Comparison of ENCODE assay signal across 12 mouse cellular contexts in the genomic region with DNA sequence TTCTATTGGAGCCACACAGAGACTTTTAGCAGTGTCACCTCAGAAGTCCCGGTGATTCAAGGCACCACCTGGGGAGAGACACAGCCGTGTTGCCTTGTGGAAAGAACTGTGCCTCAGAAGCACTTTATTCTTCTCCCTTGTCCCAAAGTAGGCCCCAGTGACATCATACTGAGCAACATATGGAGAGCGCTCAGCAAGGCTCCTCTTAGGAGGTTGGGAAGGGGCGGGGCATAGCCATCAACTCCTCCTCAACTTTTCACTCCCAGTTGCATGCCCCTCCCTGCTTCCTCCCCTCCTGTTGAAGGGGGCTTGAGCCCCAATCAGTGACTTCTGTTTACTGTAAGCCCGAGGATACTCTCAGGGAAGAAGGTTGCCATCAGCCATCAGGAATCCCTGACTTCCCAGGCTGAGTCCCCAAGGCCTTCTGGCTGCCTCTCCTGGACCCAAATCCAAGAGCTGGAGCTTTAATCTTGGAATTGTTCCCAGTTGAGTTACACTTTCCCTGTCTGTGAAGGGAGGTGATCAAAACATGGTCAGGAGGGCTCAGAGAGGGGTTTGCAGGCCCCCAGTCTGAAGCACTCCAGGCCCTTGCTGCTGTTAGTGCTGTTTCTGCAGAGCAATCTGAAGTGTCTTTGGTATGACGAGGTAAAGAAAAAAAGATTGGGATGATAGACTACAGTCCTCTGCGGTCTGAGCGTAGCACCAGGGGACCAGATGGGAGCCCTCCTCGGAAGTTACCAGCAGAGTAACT. TPM values are rescaled to one million over a fixed set of nuclear protein-coding genes. Genes with fewer than 3 reads are reported as not detected.
DNase-seq lines count a peak whose midpoint lies in the region; ATAC-seq and TF ChIP-seq lines count a peak whose summit lies in the region.
"Had no signal": no experiment of that assay in that cellular context is flagged by ENCODE, and none has a peak within 500 bp of the region (broad histone marks: within the 10 kb centered on the region; RNA-seq: fewer than 3 reads in every experiment).

No protein-coding gene starts in this region.

- no peak overlapping the region for H3K9ac ChIP-seq in embryonic facial prominence, embryonic 12.5 days
- no peak overlapping the region for H3K9ac ChIP-seq in kidney, postnatal 0 days (ENCODE audit: low read depth, low read length)
- H3K9ac ChIP-seq in stomach, embryonic 16.5 days (ENCODE audit: low read length) = no peak overlapping the region
- H3K9ac ChIP-seq: liver, embryonic 14.5 days had no signal

- DNase-seq in embryonic facial prominence, embryonic 10.5 days (ENCODE audit: low spot score) = no peak
- peak; percentile 75 for DNase-seq in kidney, postnatal 0 days (ENCODE audit: low spot score)
- no peak for DNase-seq in kidney, postnatal 10 days
- peak; percentile 39 for DNase-seq in right cerebral cortex, postnatal 25 days
- DNase-seq in right cerebral cortex, postnatal 36 days (ENCODE audit: low spot score in 2 of 2) = no peak
- no peak for DNase-seq in ovary, postnatal 36 days (ENCODE audit: low spot score)
- DNase-seq: B cell, adult 2 months; heart, postnatal 14 days; midbrain, embryonic 14.5 days had no signal

- no peak for TF ChIP-seq CTCF in kidney, postnatal 0 days (IDR thresholded peaks at IDR 0.05; ENCODE audit: low read depth)

- peaks cover 56% of the 10 kb centered on the region for H3K27me3 ChIP-seq in embryonic facial prominence, embryonic 12.5 days
- peaks cover 90% of the 10 kb centered on the region for H3K27me3 ChIP-seq in embryonic facial prominence, embryonic 10.5 days (replicated peaks; ENCODE audit: low read depth, poor library complexity, severe bottlenecking)
- H3K27me3 ChIP-seq in kidney, postnatal 0 days (ENCODE audit: insufficient read depth, low read length) = peaks cover 7% of the 10 kb centered on the region; the same call in 1 of the 2 replicates
- peaks cover 34% of the 10 kb centered on the region for H3K27me3 ChIP-seq in stomach, embryonic 16.5 days (ENCODE audit: control insufficient read depth, insufficient read depth, low read length)

- H3K36me3 ChIP-seq in embryonic facial prominence, embryonic 12.5 days = no peaks in the 10 kb centered on the region
- H3K36me3 ChIP-seq in embryonic facial prominence, embryonic 10.5 days (replicated peaks) = no peaks in the 10 kb centered on the region
- H3K36me3 ChIP-seq in kidney, postnatal 0 days (ENCODE audit: insufficient read depth, low read length) = no peaks in the 10 kb centered on the region
- no peaks in the 10 kb centered on the region for H3K36me3 ChIP-seq in stomach, embryonic 16.5 days (ENCODE audit: control insufficient read depth, insufficient read depth, low read length)

- H3K27ac ChIP-seq in embryonic facial prominence, embryonic 12.5 days = no peak overlapping the region
- H3K27ac ChIP-seq in embryonic facial prominence, embryonic 10.5 days (replicated peaks) = no peak overlapping the region
- H3K27ac ChIP-seq in kidney, postnatal 0 days = no peak overlapping the region
- peak overlapping the region; percentile 60 for H3K27ac ChIP-seq in stomach, embryonic 16.5 days (ENCODE audit: low read length)
- H3K27ac ChIP-seq: liver, embryonic 14.5 days had no signal

- WGBS in embryonic facial prominence, embryonic 12.5 days = 37% methylated on average over 9 of the region's 9 CpGs
- 39% methylated on average over 9 of the region's 9 CpGs for WGBS in embryonic facial prominence, embryonic 10.5 days
- 33% methylated on average over 9 of the region's 9 CpGs for WGBS in kidney, postnatal 0 days
- WGBS in stomach, embryonic 16.5 days = 27% methylated on average over 9 of the region's 9 CpGs

- no peaks in the 10 kb centered on the region for H3K9me3 ChIP-seq in embryonic facial prominence, embryonic 12.5 days
- no peaks in the 10 kb centered on the region for H3K9me3 ChIP-seq in embryonic facial prominence, embryonic 10.5 days
- H3K9me3 ChIP-seq in kidney, postnatal 0 days (replicated peaks; ENCODE audit: low read length) = no peaks in the 10 kb centered on the region
- no peaks in the 10 kb centered on the region for H3K9me3 ChIP-seq in stomach, embryonic 16.5 days (replicated peaks; ENCODE audit: control insufficient read depth, low read length)

- ATAC-seq in embryonic facial prominence, embryonic 12.5 days (ENCODE audit: insufficient number of reproducible peaks, insufficient read depth, low FRiP score, low TSS enrichment) = peak; percentile 38
- ATAC-seq in kidney, postnatal 0 days (replicated peaks; ENCODE audit: low FRiP score, low read depth) = 0 out of 2 replicates have a peak, but pooled peaks have one; percentile 44
- peak; percentile 76 for ATAC-seq in stomach, embryonic 16.5 days (ENCODE audit: insufficient read depth, low FRiP score)

- no peak overlapping the region for H3K4me2 ChIP-seq in embryonic facial prominence, embryonic 12.5 days (replicated peaks)
- H3K4me2 ChIP-seq in kidney, postnatal 0 days (ENCODE audit: low read length) = peak overlapping the region; percentile 66
- peak overlapping the region; percentile 15; the same call in 1 of the 2 replicates for H3K4me2 ChIP-seq in stomach, embryonic 16.5 days (ENCODE audit: low read depth, low read length)

- no peak overlapping the region for H3K4me3 ChIP-seq in embryonic facial prominence, embryonic 12.5 days
- no peak overlapping the region for H3K4me3 ChIP-seq in embryonic facial prominence, embryonic 10.5 days
- H3K4me3 ChIP-seq in kidney, postnatal 0 days (replicated peaks; ENCODE audit: low read depth, low read length) = peak overlapping the region; percentile 37; the same call in 1 of the 2 replicates
- H3K4me3 ChIP-seq in stomach, embryonic 16.5 days (replicated peaks; ENCODE audit: low read length) = peak overlapping the region; percentile 16; the same call in 1 of the 2 replicates

- peaks cover 23% of the 10 kb centered on the region for H3K4me1 ChIP-seq in embryonic facial prominence, embryonic 12.5 days
- H3K4me1 ChIP-seq in embryonic facial prominence, embryonic 10.5 days = peaks cover 39% of the 10 kb centered on the region
- H3K4me1 ChIP-seq in kidney, postnatal 0 days (replicated peaks; ENCODE audit: insufficient read depth, low read length) = no peaks in the 10 kb centered on the region
- H3K4me1 ChIP-seq in stomach, embryonic 16.5 days (ENCODE audit: control insufficient read depth, insufficient read depth, low read length) = peaks cover 18% of the 10 kb centered on the region

RNA-seq across cellular contexts. Expression of a gene that starts 1.6 kb away (rescaled TPM):
- polyA plus RNA-seq in embryonic facial prominence, embryonic 12.5 days (2016; fragmentation: Nextera tagmentation; extraction: Ambion mirVana) = 0.25 and 0.55 TPM in 2 replicates
- polyA plus RNA-seq in embryonic facial prominence, embryonic 10.5 days (2016; fragmentation: Nextera tagmentation; extraction: Ambion mirVana) = 0.16 and 0.35 TPM in 2 replicates
- polyA plus RNA-seq in kidney, postnatal 0 days (2015; fragmentation: Nextera tagmentation; extraction: Ambion mirVana) = 4.4 and 4.9 TPM in 2 replicates
- 0.34 and 0.59 TPM in 2 replicates for polyA plus RNA-seq in stomach, embryonic 16.5 days (2015; fragmentation: Nextera tagmentation; extraction: Ambion mirVana)

RNA-seq across cellular contexts. Expression of a gene that starts 45.3 kb away (rescaled TPM):
- polyA plus RNA-seq in embryonic facial prominence, embryonic 12.5 days (2016; fragmentation: Nextera tagmentation; extraction: Ambion mirVana) = 2.0 and 2.4 TPM in 2 replicates
- 3.3 and 4.1 TPM in 2 replicates for polyA plus RNA-seq in embryonic facial prominence, embryonic 10.5 days (2016; fragmentation: Nextera tagmentation; extraction: Ambion mirVana)
- polyA plus RNA-seq in kidney, postnatal 0 days (2015; fragmentation: Nextera tagmentation; extraction: Ambion mirVana) = 11.9 and 12.7 TPM in 2 replicates
- polyA plus RNA-seq in stomach, embryonic 16.5 days (2015; fragmentation: Nextera tagmentation; extraction: Ambion mirVana) = 4.0 and 6.9 TPM in 2 replicates

Comparison
In these comparisons a context has a peak if more than half of its experiments do, and no peak if none do; other contexts are left out.
1. DNase-seq: peak in kidney, postnatal 0 days (single experiment) and right cerebral cortex, postnatal 25 days (single experiment); none in embryonic facial prominence, embryonic 10.5 days (single experiment), kidney, postnatal 10 days (single experiment), right cerebral cortex, postnatal 36 days (0 of 2) and ovary, postnatal 36 days (single experiment).
2. H3K4me3 ChIP-seq: peak in kidney, postnatal 0 days (single experiment) and stomach, embryonic 16.5 days (single experiment); none in embryonic facial prominence, embryonic 12.5 days (single experiment) and embryonic facial prominence, embryonic 10.5 days (single experiment).
3. Peak in every context shown above with its lines, with median percentiles within 50 percentile points of each other: ATAC-seq.